Mouse (Mus musculus) adrenal gland, postnatal 36 days (tissue): ENCODE data around the gene Zmym1. TPM values are rescaled to one million over a fixed set of nuclear protein-coding genes. Genes with fewer than 3 reads are reported as not detected.
"Not testable (repeated sequence)": the region's sequence is repeated elsewhere in the genome, so short reads cannot be mapped to it uniquely, and the experiment has no call there.

ENCODE experiments used
- DNase-seq, 2 experiments: peaks; one replicate each; pipeline ENCODE4 v3.0.0; 2021; ENCODE audit warnings: mixed read lengths in 1 of 2
- total RNA-seq, 2 experiments: library from RNA; stranded (reverse); gene quantifications; 2 replicates each; pipeline ENCODE4 v1.2.3; 2021

The Zmym1 gene
- total RNA-seq, 2 experiments from 2014 or later: 7.7 to 7.8 TPM

- DNase-seq: peak; percentile 49 to 71
Observed at GRCm38 (mm10) chr4:127027228-127028190, 33.4 kb downstream of the Zmym1 start.

- no peak for DNase-seq
Observed at GRCm38 (mm10) chr4:127026826-127027225, 34.1 kb downstream of the Zmym1 start.

- DNase-seq: no peak
Observed at GRCm38 (mm10) chr4:127024240-127024639, 36.7 kb downstream of the Zmym1 start.

- no peak for DNase-seq
Observed at GRCm38 (mm10) chr4:127023201-127023600, 37.8 kb downstream of the Zmym1 start.

- DNase-seq: peak; percentile 92
Observed at GRCm38 (mm10) chr4:127021989-127022626, 38.8 kb downstream of the Zmym1 start.

GRCm38 (mm10) chr4:127021151-127021945 lies 39.6 kb downstream of the Zmym1 start, which contains the start of gene Sfpq:
Gene Sfpq, plus strand, starts transcription at chr4:127021324.
- DNase-seq: peak; percentile 95

- DNase-seq: no peak
Observed at GRCm38 (mm10) chr4:127020411-127021150, 40.4 kb downstream of the Zmym1 start.

- DNase-seq: no peak
Observed at GRCm38 (mm10) chr4:127016366-127016765, 44.6 kb downstream of the Zmym1 start.

GRCm38 (mm10) chr4:127015294-127015993 lies 45.5 kb downstream of the Zmym1 start:
- peak; percentile 83 to 86 for DNase-seq

- peak; percentile 57 to 80 for DNase-seq
Observed at GRCm38 (mm10) chr4:127005113-127005936, 55.6 kb downstream of the Zmym1 start.

- DNase-seq: no peak
Observed at GRCm38 (mm10) chr4:127004384-127004783, 56.6 kb downstream of the Zmym1 start.

GRCm38 (mm10) chr4:127000601-127001105 lies 60.3 kb downstream of the Zmym1 start:
- DNase-seq: no peak

GRCm38 (mm10) chr4:126999372-126999771 lies 61.6 kb downstream of the Zmym1 start:
- DNase-seq: not testable (repeated sequence)

Other genes with a start within 250 kb of the Zmym1 start
- gene Zmym4, start 93.0 kb downstream of the Zmym1 start, total RNA-seq: 10 to 100 TPM; 42.9 to 46.7 TPM
- 100 to 1,000 TPM; 145 to 225 TPM for gene Sfpq, start 39.8 kb downstream of the Zmym1 start, total RNA-seq
- 10 to 100 TPM; 12.0 to 15.3 TPM for gene Zmym6, start 16.2 kb upstream of the Zmym1 start, total RNA-seq
- gene Tmem35b, start 62.5 kb upstream of the Zmym1 start, total RNA-seq: 10 to 100 TPM; 14.8 to 22.8 TPM
- gene Dlgap3, start 108.1 kb upstream of the Zmym1 start, total RNA-seq: 1 to 10 TPM; 3.1 to 5.6 TPM
- gene Smim12, start 182.6 kb upstream of the Zmym1 start, total RNA-seq: 10 to 100 TPM; 51.5 to 52.6 TPM